Mouse (Mus musculus) heart, adult 2 months (tissue): ENCODE data around the gene Gnai1. TPM values are rescaled to one million over a fixed set of nuclear protein-coding genes. Genes with fewer than 3 reads are reported as not detected.
A peak's percentile ranks its signal among the peaks of the same experiment; 100 is the strongest.
"Not testable (repeated sequence)": the region's sequence is repeated elsewhere in the genome, so short reads cannot be mapped to it uniquely, and the experiment has no call there.

ENCODE experiments used
- DNase-seq, 2 experiments: peaks; one replicate each; pipeline ENCODE4 v3.0.0; 2021
- H3K27ac ChIP-seq: fragments of 200-600 bp; 2 replicates; pipeline ENCODE4 v1.8.1; 2022
- H3K27me3 ChIP-seq: fragments of 200-500 bp; 2 replicates; pipeline ENCODE4 v1.6.1; 2012; ENCODE audit warnings: mild to moderate bottlenecking, low read length, inconsistent platforms, mixed read lengths; ENCODE audit not compliant: control insufficient read depth, insufficient read depth
- H3K36me3 ChIP-seq: fragments of 200-500 bp; 2 replicates; pipeline ENCODE4 v1.6.1; 2012; ENCODE audit warnings: low read length, inconsistent platforms; ENCODE audit not compliant: control insufficient read depth, insufficient read depth
- H3K4me1 ChIP-seq: fragments of 200-500 bp; 2 replicates; pipeline ENCODE4 v1.6.1; 2011; ENCODE audit warnings: low read length; ENCODE audit not compliant: control insufficient read depth, insufficient read depth
- H3K4me3 ChIP-seq: fragments of 200-600 bp; 2 replicates; pipeline ENCODE4 v1.8.1; 2022
- H3K79me2 ChIP-seq: fragments of 200-500 bp; replicated peaks from 2 replicates; pipeline ENCODE4 v1.6.1; 2012; ENCODE audit warnings: mild to moderate bottlenecking, inconsistent platforms, low read length, moderate library complexity, mixed read lengths; ENCODE audit not compliant: control insufficient read depth, insufficient read depth
- H3K9ac ChIP-seq: fragments of 200-500 bp; 2 replicates; pipeline ENCODE4 v1.6.1; 2012; ENCODE audit warnings: low read depth, mild to moderate bottlenecking, control low read depth, inconsistent platforms, low read length, mixed read lengths
- CTCF ChIP-seq: fragments of 200-600 bp; IDR thresholded peaks from 2 replicates; pipeline ENCODE4 v1.8.1; 2022; ENCODE audit warnings: antibody characterized with exemption, mild to moderate bottlenecking, moderate library complexity
- EP300 ChIP-seq: fragments of 200-500 bp; IDR thresholded peaks from 2 replicates; pipeline ENCODE4 v1.6.1; 2011; ENCODE audit warnings: low read depth, low read length, control low read depth; ENCODE audit not compliant: insufficient read depth
- POLR2A ChIP-seq: fragments of 200-500 bp; IDR thresholded peaks from 2 replicates; pipeline ENCODE4 v1.6.1; 2011; ENCODE audit warnings: mild to moderate bottlenecking, low read depth, low read length, control low read depth; ENCODE audit not compliant: insufficient read depth
- WGBS: fragments of 180-500 bp; shearing (Covaris S2); methylation state at CpG from one replicate; pipeline ENCODE4 v1.1.7; 2018; 5-methylcytosine and 5-hydroxymethylcytosine counted together
- intact Hi-C: fragments of 180-260 bp; cut with DNase I; formaldehyde crosslinking; loops from one replicate; pipeline ENCODE4 v1.15.1; 2025
- polyA plus RNA-seq: library from polyadenylated mRNA; depleted of rRNA; stranded (reverse); fragments of >200 nt; gene quantifications from 2 replicates; pipeline ENCODE4 v1.2.3, GENCODE M21; 2012
- total RNA-seq, 2 experiments: library from RNA; stranded (reverse); gene quantifications; 2 replicates each; pipeline ENCODE4 v1.2.3; 2021

The Gnai1 gene
- total and polyA plus RNA-seq, 3 experiments: 2.6 to 6.4 (median 6.2) TPM

GRCm38 (mm10) chr5:18358778-18359177 lies 1.4 kb downstream of the Gnai1 start:
- TF ChIP-seq CTCF (no peak), EP300 (no peak), POLR2A (no peak)
- 39% methylated on average over 6 of the region's 6 CpGs for WGBS
- H3K4me3 ChIP-seq: peak overlapping the region; percentile 62
- H3K9ac ChIP-seq: no peak overlapping the region
- no peaks in the 10 kb centered on the region; the same call in 1 of the 2 replicates for H3K36me3 ChIP-seq
- no peak for DNase-seq
- intact Hi-C loops: loop anchor here (5.0 kb wide), 1 partner anchor 271 kb away; no protein-coding TSS in a partner anchor
- H3K27me3 ChIP-seq: no peaks in the 10 kb centered on the region
- no peak overlapping the region for H3K27ac ChIP-seq
- H3K79me2 ChIP-seq: no peaks in the 10 kb centered on the region
- no peaks in the 10 kb centered on the region; the same call in 1 of the 2 replicates for H3K4me1 ChIP-seq

- H3K27me3 ChIP-seq: no peaks in the 10 kb centered on the region
- no peaks in the 10 kb centered on the region; the same call in 1 of the 2 replicates for H3K4me1 ChIP-seq
- no peak overlapping the region for H3K4me3 ChIP-seq
- peak; percentile 78 for TF ChIP-seq CTCF
- no peak for TF ChIP-seq EP300
- H3K36me3 ChIP-seq: no peaks in the 10 kb centered on the region; the same call in 1 of the 2 replicates
- peak; percentile 13 to 30 for DNase-seq
- intact Hi-C loops: loop anchor here (5.0 kb wide), 1 partner anchor 271 kb away; no protein-coding TSS in a partner anchor
- no peak overlapping the region for H3K9ac ChIP-seq
- no peaks in the 10 kb centered on the region for H3K79me2 ChIP-seq
- no peak overlapping the region for H3K27ac ChIP-seq
- 22% methylated on average over 3 of the region's 3 CpGs for WGBS
Observed at GRCm38 (mm10) chr5:18358191-18358590, 2.0 kb downstream of the Gnai1 start.

- Histone ChIP-seq H3K79me2 (no peaks in the 10 kb centered on the region), H3K9ac (no peak overlapping the region), H3K36me3 (no peaks in the 10 kb centered on the region), H3K4me3 (no peak overlapping the region), H3K27ac (no peak overlapping the region), H3K4me1 (no peaks in the 10 kb centered on the region), H3K27me3 (no peaks in the 10 kb centered on the region)
- TF ChIP-seq CTCF (no peak), POLR2A (no peak), EP300 (no peak)
- no peak for DNase-seq
- intact Hi-C loops: no loop called here
- 88% methylated on average over 3 of the region's 3 CpGs for WGBS
Observed at GRCm38 (mm10) chr5:18347297-18347696, 12.9 kb downstream of the Gnai1 start.

DNA sequence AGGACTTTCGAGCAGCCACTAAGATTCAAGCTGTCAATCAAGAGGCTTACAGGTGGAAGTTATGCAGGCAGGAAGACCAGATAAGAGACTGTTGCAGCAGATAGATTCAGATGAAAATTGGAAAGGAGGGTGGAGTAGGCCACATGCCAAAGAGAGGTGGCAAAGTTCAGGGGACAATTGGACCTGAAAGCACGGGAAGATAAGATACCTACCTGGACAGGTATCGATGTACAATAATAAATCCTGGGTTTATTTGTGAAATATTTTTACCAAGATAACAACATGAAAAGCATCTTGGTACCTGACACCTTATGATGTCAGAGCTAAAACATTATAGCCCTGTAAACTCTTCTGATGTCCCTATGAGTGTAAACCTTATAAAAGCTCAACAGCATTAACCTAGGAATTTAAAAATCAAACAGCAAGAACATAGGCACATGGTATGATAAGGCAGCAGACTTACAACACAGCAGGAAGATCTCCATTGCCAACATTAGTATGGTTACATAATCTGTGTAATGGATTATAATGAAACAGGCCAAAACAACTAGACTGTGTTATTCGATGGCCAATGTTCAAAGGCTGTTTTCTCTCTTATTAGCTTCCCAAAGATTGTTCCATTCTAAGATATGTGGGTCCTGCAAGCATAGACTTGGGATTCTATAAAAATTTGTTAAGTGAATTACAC lies 16.6 kb downstream of the Gnai1 start:
- no peak overlapping the region for H3K4me3 ChIP-seq
- no peaks in the 10 kb centered on the region for H3K79me2 ChIP-seq
- no peak for TF ChIP-seq EP300
- no peak for TF ChIP-seq CTCF
- no peak for TF ChIP-seq POLR2A
- intact Hi-C loops: no loop called here
- no peaks in the 10 kb centered on the region for H3K36me3 ChIP-seq
- DNase-seq: no peak
- no peaks in the 10 kb centered on the region for H3K4me1 ChIP-seq
- H3K27me3 ChIP-seq: no peaks in the 10 kb centered on the region
- 85% methylated on average over 4 of the region's 4 CpGs for WGBS
- no peak overlapping the region for H3K9ac ChIP-seq
- H3K27ac ChIP-seq: no peak overlapping the region

DNA sequence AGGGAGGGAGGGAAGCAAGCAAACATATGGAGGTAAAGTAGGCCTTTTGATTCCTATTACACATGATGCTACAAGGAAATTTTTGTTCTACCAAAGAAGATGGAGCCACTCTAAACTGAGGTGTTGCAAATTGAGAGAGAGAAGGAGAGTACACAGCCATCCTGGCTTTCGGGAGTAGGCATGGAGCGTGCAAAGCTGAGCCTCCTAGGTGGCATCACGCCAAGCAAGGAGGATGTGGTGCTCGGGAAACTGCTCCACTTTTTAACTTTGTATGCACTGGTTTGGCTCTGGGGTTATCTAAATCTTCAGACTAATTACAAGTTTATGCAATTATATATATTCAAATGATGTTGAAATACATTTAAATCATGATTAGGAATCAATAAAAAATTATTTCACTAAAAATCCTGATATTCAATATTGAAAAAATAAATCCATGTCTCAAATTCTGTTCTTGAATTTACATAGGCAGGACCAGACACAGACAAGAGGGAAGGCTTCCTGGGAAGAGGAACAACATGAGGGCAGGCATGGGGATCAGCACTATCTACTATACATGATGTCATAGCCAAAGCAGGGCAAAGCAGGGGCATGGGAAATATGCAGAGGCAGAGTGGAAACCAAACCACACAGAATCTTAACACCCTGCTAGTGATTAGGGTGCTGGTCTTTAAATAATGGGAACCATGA lies 17.2 kb downstream of the Gnai1 start:
- Histone ChIP-seq H3K79me2 (no peaks in the 10 kb centered on the region), H3K4me1 (no peaks in the 10 kb centered on the region), H3K36me3 (no peaks in the 10 kb centered on the region), H3K27me3 (no peaks in the 10 kb centered on the region), H3K9ac (no peak overlapping the region), H3K27ac (no peak overlapping the region), H3K4me3 (no peak overlapping the region)
- TF ChIP-seq POLR2A (no peak), CTCF (no peak), EP300 (no peak)
- intact Hi-C loops: no loop called here
- 50% methylated on average over 4 of the region's 4 CpGs for WGBS
- DNase-seq: no peak

DNA sequence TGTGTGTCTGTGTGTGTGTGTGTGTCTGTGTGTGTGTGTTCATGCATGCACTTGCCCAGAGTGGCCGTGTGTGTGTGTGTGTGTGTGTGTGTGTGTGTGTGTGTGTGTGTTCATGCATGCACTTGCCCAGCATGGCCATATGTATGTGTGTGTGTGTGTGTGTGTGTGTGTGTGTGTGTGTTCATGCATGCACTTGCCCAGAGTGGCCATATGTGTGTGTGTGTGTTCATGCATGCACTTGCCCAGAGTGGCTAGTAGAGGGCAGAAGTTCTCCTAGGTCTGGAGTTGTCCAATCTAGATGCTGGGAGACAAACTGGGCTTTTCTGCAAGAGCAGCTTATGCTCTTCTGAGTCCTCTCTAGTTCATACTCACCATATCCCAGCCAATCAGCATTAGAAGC lies 18.3 kb downstream of the Gnai1 start:
- H3K27ac ChIP-seq, DNase-seq, intact Hi-C loops, H3K79me2 ChIP-seq, H3K4me1 ChIP-seq, H3K4me3 ChIP-seq, H3K36me3 ChIP-seq, H3K9ac ChIP-seq, H3K27me3 ChIP-seq: not testable (repeated sequence)
- 71% methylated on average over 1 of the region's 1 CpGs for WGBS
